Mouse (Mus musculus): ENCODE data around the gene Ell. TPM values are rescaled to one million over a fixed set of nuclear protein-coding genes. Genes with fewer than 3 reads are reported as not detected.

Gene Ell
- polyA plus RNA-seq, 1 experiment: 32.9 TPM

DNA sequence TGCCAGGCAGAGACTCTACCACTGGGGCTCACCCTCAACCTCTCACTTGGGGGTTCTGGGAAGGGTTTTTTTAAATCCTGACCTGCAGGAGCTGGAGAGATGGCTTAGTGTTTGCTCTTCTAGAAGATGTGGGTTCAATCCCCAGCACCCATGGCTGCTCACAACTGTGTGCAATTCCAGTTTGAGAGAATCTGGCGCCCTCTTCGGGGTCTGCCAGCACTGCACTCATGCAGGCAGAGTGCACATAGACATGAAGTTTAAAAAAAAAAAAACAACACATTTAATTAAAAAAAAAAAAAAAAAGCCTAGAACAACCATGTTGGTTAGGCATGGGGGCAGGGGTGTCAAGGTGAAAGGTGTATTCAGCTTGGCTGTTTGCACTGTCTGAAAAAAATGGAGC, 8.9 kb upstream of the Ell start:
- TF ChIP-seq POLR2A (IDR thresholded peaks at IDR 0.05; ENCODE audit: borderline replicate concordance, extremely low read depth, low read depth, low read length) (no peak), CTCF (IDR thresholded peaks at IDR 0.05; ENCODE audit: insufficient read depth, low read length) (no peak)
- 92% methylated on average over 2 of the region's 2 CpGs for WGBS

DNA sequence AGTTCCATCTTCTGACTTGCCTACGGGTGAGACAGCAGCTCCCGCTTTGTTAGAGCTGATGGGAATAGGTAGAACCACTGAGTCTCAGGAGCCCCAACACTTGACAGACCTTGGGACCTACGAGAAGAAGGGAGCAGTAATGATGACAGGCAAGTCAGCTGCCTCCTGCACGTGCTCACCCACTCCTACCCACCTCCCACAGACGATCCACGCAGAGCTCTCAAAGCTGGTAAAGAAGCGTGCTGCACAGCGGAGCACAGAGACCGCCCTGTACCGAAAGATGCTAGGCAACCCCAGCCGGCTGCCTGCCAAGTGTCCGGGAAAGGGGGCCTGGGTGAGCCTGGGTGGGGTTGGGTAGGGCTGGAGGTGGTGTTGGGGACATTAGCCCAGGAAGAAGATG, 5.0 kb upstream of the Ell start:
- 91% methylated on average over 12 of the region's 12 CpGs for WGBS
- no peak for TF ChIP-seq POLR2A (IDR thresholded peaks at IDR 0.05; ENCODE audit: borderline replicate concordance, extremely low read depth, low read depth, low read length)
- TF ChIP-seq CTCF (IDR thresholded peaks at IDR 0.05; ENCODE audit: insufficient read depth, low read length): no peak
- DNase-seq: no peak
- Histone ChIP-seq H3K4me1 (ENCODE audit: control insufficient read depth, insufficient read depth, low read length) (peaks cover 3% of the 10 kb centered on the region; the same call in 1 of the 2 replicates), H3K4me3 (replicated peaks; ENCODE audit: extremely low read depth, low read depth, low read length) (no peak overlapping the region)

More for the DNA sequence above, 8.9 kb upstream of the Ell start:
- no peak for DNase-seq
- Histone ChIP-seq H3K4me3 (replicated peaks; ENCODE audit: extremely low read depth, low read depth, low read length) (no peak overlapping the region), H3K4me1 (ENCODE audit: control insufficient read depth, insufficient read depth, low read length) (peaks cover 3% of the 10 kb centered on the region)

GRCm38 (mm10) chr8:70535221-70535620, 4.0 kb upstream of the Ell start:
- no peak for DNase-seq
- H3K4me3 ChIP-seq (replicated peaks; ENCODE audit: extremely low read depth, low read depth, low read length): no peak overlapping the region
- 68% methylated on average over 3 of the region's 3 CpGs for WGBS
- peaks cover 4% of the 10 kb centered on the region; the same call in 1 of the 2 replicates for H3K4me1 ChIP-seq (ENCODE audit: control insufficient read depth, insufficient read depth, low read length)
- TF ChIP-seq CTCF (IDR thresholded peaks at IDR 0.05; ENCODE audit: insufficient read depth, low read length) (no peak), POLR2A (IDR thresholded peaks at IDR 0.05; ENCODE audit: borderline replicate concordance, extremely low read depth, low read depth, low read length) (no peak)

- Histone ChIP-seq H3K4me3 (replicated peaks; ENCODE audit: extremely low read depth, low read depth, low read length) (no peak overlapping the region), H3K4me1 (ENCODE audit: control insufficient read depth, insufficient read depth, low read length) (peaks cover 8% of the 10 kb centered on the region; the same call in 1 of the 2 replicates)
- WGBS: 85% methylated on average over 2 of the region's 2 CpGs
- TF ChIP-seq POLR2A (IDR thresholded peaks at IDR 0.05; ENCODE audit: borderline replicate concordance, extremely low read depth, low read depth, low read length): no peak
- TF ChIP-seq CTCF (IDR thresholded peaks at IDR 0.05; ENCODE audit: insufficient read depth, low read length): no peak
- no peak for DNase-seq
Observed at GRCm38 (mm10) chr8:70535701-70536100, 3.6 kb upstream of the Ell start.

- Histone ChIP-seq H3K4me1 (ENCODE audit: control insufficient read depth, insufficient read depth, low read length) (peaks cover 14% of the 10 kb centered on the region; the same call in 1 of the 2 replicates), H3K4me3 (replicated peaks; ENCODE audit: extremely low read depth, low read depth, low read length) (peak overlapping the region; percentile 74)
- TF ChIP-seq CTCF (IDR thresholded peaks at IDR 0.05; ENCODE audit: insufficient read depth, low read length) (no peak), POLR2A (IDR thresholded peaks at IDR 0.05; ENCODE audit: borderline replicate concordance, extremely low read depth, low read depth, low read length) (peak; percentile 31; the same call in 1 of the 2 replicates)
- DNase-seq: peak; percentile 75
- 4% methylated on average over 24 of the region's 24 CpGs for WGBS
Observed at GRCm38 (mm10) chr8:70538024-70538579, 1.2 kb upstream of the Ell start.

DNA sequence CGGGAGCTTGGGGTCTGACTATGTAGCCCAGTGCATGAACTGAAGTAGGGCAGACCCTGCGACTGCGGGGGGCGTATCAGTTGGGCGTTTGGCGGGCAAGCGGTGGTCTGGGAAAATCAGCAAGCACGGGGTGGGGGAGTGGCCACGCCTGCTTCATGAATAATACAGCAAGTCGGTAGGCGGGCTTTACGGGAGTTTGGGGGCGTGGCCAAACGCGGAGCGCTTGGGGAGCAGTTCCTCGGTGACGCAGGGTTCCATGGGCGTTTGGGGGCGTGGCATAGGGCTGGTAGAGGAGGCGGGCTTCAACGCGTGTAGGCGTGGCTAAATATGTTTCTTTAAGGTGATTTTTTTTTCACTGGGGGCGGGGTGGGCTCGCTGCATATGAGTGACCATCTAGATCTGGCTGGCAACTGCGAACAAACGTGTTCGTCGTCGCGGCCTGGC, 602 bp upstream of the Ell start:
- WGBS: under 1% methylated on average over 32 of the region's 32 CpGs

GRCm38 (mm10) chr8:70540013-70540506, 803 bp downstream of the Ell start:
- WGBS: 4% methylated on average over 4 of the region's 4 CpGs
- H3K4me3 ChIP-seq (replicated peaks; ENCODE audit: extremely low read depth, low read depth, low read length): peak overlapping the region; percentile 91
- no peak for DNase-seq
- no peak for TF ChIP-seq POLR2A (IDR thresholded peaks at IDR 0.05; ENCODE audit: borderline replicate concordance, extremely low read depth, low read depth, low read length)
- H3K4me1 ChIP-seq (ENCODE audit: control insufficient read depth, insufficient read depth, low read length): peaks cover 25% of the 10 kb centered on the region; the same call in 1 of the 2 replicates

More for the DNA sequence above, 602 bp upstream of the Ell start:
- peak; percentile 99 for DNase-seq
- Histone ChIP-seq H3K4me1 (ENCODE audit: control insufficient read depth, insufficient read depth, low read length) (peaks cover 15% of the 10 kb centered on the region; the same call in 1 of the 2 replicates), H3K4me3 (replicated peaks; ENCODE audit: extremely low read depth, low read depth, low read length) (peak overlapping the region; percentile 90)
- peak; percentile 38; the same call in 1 of the 2 replicates for TF ChIP-seq POLR2A (IDR thresholded peaks at IDR 0.05; ENCODE audit: borderline replicate concordance, extremely low read depth, low read depth, low read length)
- TF ChIP-seq CTCF (IDR thresholded peaks at IDR 0.05; ENCODE audit: insufficient read depth, low read length): no peak

DNA sequence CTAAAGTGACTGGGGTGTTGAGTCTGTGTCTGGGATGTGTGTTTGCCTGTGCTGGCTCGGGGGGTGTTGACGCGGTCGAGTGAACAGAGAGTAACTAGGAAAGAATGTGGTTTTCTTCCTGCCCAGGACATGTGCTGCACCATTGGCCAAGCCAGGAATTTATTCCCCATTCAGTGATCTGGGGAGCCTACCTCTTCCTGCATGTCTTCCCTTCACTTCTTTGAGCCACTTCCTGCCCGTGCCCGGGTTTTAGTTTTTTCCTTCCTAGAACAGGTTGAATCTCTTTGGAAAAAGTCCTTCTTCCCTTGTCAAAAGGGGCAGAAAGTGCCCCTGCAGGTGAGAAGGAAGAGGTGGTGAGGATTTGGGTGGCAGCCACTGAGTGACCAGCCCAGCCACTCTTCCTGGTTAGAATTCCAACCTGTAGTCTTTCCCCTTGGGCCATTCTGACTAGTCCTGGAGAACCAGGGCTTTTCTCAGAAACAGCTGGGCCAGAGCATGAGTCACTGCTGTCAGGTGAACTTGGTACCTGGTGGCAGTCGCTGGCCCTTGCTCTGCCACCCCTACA, 1.3 kb downstream of the Ell start:
- 12% methylated on average over 7 of the region's 7 CpGs for WGBS
- no peak for DNase-seq
- Histone ChIP-seq H3K4me3 (replicated peaks; ENCODE audit: extremely low read depth, low read depth, low read length) (peak overlapping the region; percentile 91), H3K4me1 (ENCODE audit: control insufficient read depth, insufficient read depth, low read length) (peaks cover 26% of the 10 kb centered on the region; the same call in 1 of the 2 replicates)
- no peak for TF ChIP-seq POLR2A (IDR thresholded peaks at IDR 0.05; ENCODE audit: borderline replicate concordance, extremely low read depth, low read depth, low read length)
- no peak for TF ChIP-seq CTCF (IDR thresholded peaks at IDR 0.05; ENCODE audit: insufficient read depth, low read length)

- peak overlapping the region; percentile 3 for H3K4me3 ChIP-seq (replicated peaks; ENCODE audit: extremely low read depth, low read depth, low read length)
- no peak for TF ChIP-seq CTCF (IDR thresholded peaks at IDR 0.05; ENCODE audit: insufficient read depth, low read length)
- no peak for TF ChIP-seq POLR2A (IDR thresholded peaks at IDR 0.05; ENCODE audit: borderline replicate concordance, extremely low read depth, low read depth, low read length)
Observed at GRCm38 (mm10) chr8:70541081-70541480, 1.8 kb downstream of the Ell start.

More at GRCm38 (mm10) chr8:70541081-70541480, 1.8 kb downstream of the Ell start:
- peaks cover 26% of the 10 kb centered on the region; the same call in 1 of the 2 replicates for H3K4me1 ChIP-seq (ENCODE audit: control insufficient read depth, insufficient read depth, low read length)
- 44% methylated on average over 5 of the region's 5 CpGs for WGBS
- DNase-seq: no peak
